Mouse (Mus musculus): Measurements from ENCODE around the gene Tcp1.
"Not testable (repeated sequence)": the region's sequence is repeated elsewhere in the genome, so short reads cannot be mapped to it uniquely, and the experiment has no call there.

The Tcp1 gene

GRCm38 (mm10) chr17:12915881-12916583, 531 bp downstream of the Tcp1 start, which contains the start of gene Mrpl18:
Gene Mrpl18 (minus strand): TSS chr17:12916345.
- DNase-seq = peak; percentile 98 to 99

GRCm38 (mm10) chr17:12916588-12917380, 1.3 kb downstream of the Tcp1 start:
- DNase-seq = peak in 1 of 2 experiments; percentile 60

- DNase-seq = no peak
Observed at GRCm38 (mm10) chr17:12921073-12921472, 5.6 kb downstream of the Tcp1 start.

GRCm38 (mm10) chr17:12925001-12925400, 9.5 kb downstream of the Tcp1 start:
- no peak for DNase-seq

- no peak for DNase-seq
Observed at GRCm38 (mm10) chr17:12925703-12926180, 10.2 kb downstream of the Tcp1 start.

GRCm38 (mm10) chr17:12931576-12931975, 16.1 kb downstream of the Tcp1 start:
- DNase-seq = not testable (repeated sequence)

GRCm38 (mm10) chr17:12935719-12936118, 20.2 kb downstream of the Tcp1 start:
- no peak for DNase-seq

GRCm38 (mm10) chr17:12937412-12937970, 22.0 kb downstream of the Tcp1 start:
- DNase-seq = no peak

- DNase-seq = no peak
Observed at GRCm38 (mm10) chr17:12938077-12938476, 22.6 kb downstream of the Tcp1 start.

GRCm38 (mm10) chr17:12939377-12940148, 24.1 kb downstream of the Tcp1 start:
- not testable (repeated sequence) for DNase-seq

GRCm38 (mm10) chr17:12940151-12940805, 24.8 kb downstream of the Tcp1 start, which contains the start of gene Acat3:
Gene Acat3 (minus strand): TSS chr17:12940600.
- peak; percentile 64 to 74 for DNase-seq

- DNase-seq = no peak
Observed at GRCm38 (mm10) chr17:12941543-12942260, 26.2 kb downstream of the Tcp1 start.

- DNase-seq = no peak
Observed at GRCm38 (mm10) chr17:12942459-12943162, 27.1 kb downstream of the Tcp1 start.

- DNase-seq = no peak
Observed at GRCm38 (mm10) chr17:12949669-12950068, 34.2 kb downstream of the Tcp1 start.

GRCm38 (mm10) chr17:12956664-12957063, 41.2 kb downstream of the Tcp1 start:
- peak; percentile 14 to 44 for DNase-seq

GRCm38 (mm10) chr17:12959377-12959776, 43.9 kb downstream of the Tcp1 start:
- not testable (repeated sequence) for DNase-seq

- DNase-seq = peak; percentile 97
Observed at GRCm38 (mm10) chr17:12960331-12960873, 44.9 kb downstream of the Tcp1 start, which contains the start of gene Acat2. Gene Acat2 (minus strand): TSS chr17:12960747.

GRCm38 (mm10) chr17:12963476-12963875, 48.0 kb downstream of the Tcp1 start:
- no peak for DNase-seq

GRCm38 (mm10) chr17:12967173-12967572, 51.7 kb downstream of the Tcp1 start:
- DNase-seq = no peak

GRCm38 (mm10) chr17:12973851-12974250, 58.4 kb downstream of the Tcp1 start:
- DNase-seq = peak in 1 of 2 experiments; percentile 48
